Mouse (Mus musculus) hindbrain, postnatal 0 days (tissue): ENCODE measurements around the gene Vip. TPM values are rescaled to one million over a fixed set of nuclear protein-coding genes. Genes with fewer than 3 reads are reported as not detected.
A peak's percentile ranks its signal among the peaks of the same experiment; 100 is the strongest.

ENCODE experiments used
- ATAC-seq: fragments of 200-750 bp; cut with Nextera tagmentation; 2 replicates; pipeline ENCODE4 v1.8.0; 2017; ENCODE audit warnings: mild to moderate bottlenecking, moderate TSS enrichment, moderate library complexity
- DNase-seq: peaks from one replicate; pipeline ENCODE4 v3.0.0-alpha.2; 2015; ENCODE audit warnings: low spot score
- H3K27ac ChIP-seq: fragments of 300-500 bp; sonication (generic); 2 replicates; pipeline ENCODE4 v1.5.1; 2014; ENCODE audit warnings: mild to moderate bottlenecking
- H3K27me3 ChIP-seq: fragments of 300-500 bp; sonication (generic); 2 replicates; pipeline ENCODE4 v1.6.1; 2014; ENCODE audit warnings: low read length, mixed read lengths; ENCODE audit not compliant: insufficient read depth
- H3K36me3 ChIP-seq: fragments of 300-500 bp; sonication (generic); 2 replicates; pipeline ENCODE4 v1.6.1; 2014; ENCODE audit warnings: low read length, mixed read lengths; ENCODE audit not compliant: insufficient read depth
- H3K4me1 ChIP-seq: fragments of 300-500 bp; sonication (generic); 2 replicates; pipeline ENCODE4 v1.6.1; 2014; ENCODE audit warnings: antibody characterized with exemption, low read length, mixed read lengths; ENCODE audit not compliant: insufficient read depth
- H3K4me2 ChIP-seq: fragments of 300-500 bp; sonication (generic); 2 replicates; pipeline ENCODE4 v1.6.1; 2014; ENCODE audit warnings: low read depth, mild to moderate bottlenecking, low read length, moderate library complexity, mixed read lengths
- H3K4me3 ChIP-seq: fragments of 300-500 bp; sonication (generic); 2 replicates; pipeline ENCODE4 v1.5.1; 2014; ENCODE audit warnings: low read length
- H3K9ac ChIP-seq: fragments of 300-500 bp; sonication (generic); replicated peaks from 2 replicates; pipeline ENCODE4 v1.6.1; 2014; ENCODE audit warnings: mild to moderate bottlenecking, low read length, moderate library complexity, mixed read lengths
- H3K9me3 ChIP-seq: fragments of 300-500 bp; sonication (generic); 2 replicates; pipeline ENCODE4 v1.6.1; 2016; ENCODE audit warnings: low read length, mixed read lengths
- CTCF ChIP-seq: IDR thresholded peaks from 2 replicates; pipeline ENCODE4 v1.5.1; 2016; ENCODE audit warnings: antibody characterized with exemption, control low read depth, low read depth
- WGBS: fragments of 180-500 bp; shearing (Covaris S2); extraction: QIAGEN DNeasy Blood & Tissue Kit; methylation state at CpG from one replicate; pipeline ENCODE4 v1.1.7; 2014; 5-methylcytosine and 5-hydroxymethylcytosine counted together
- polyA plus RNA-seq: library from polyadenylated mRNA; unstranded; fragments of >200 nt; fragmentation: Nextera tagmentation; extraction: Ambion mirVana; gene quantifications from 2 replicates; pipeline ENCODE4 v1.2.1, GENCODE M21; 2015
- total RNA-seq: library from RNA; depleted of rRNA; stranded (reverse); fragments of >200 nt; gene quantifications from 2 replicates; pipeline ENCODE4 v1.2.3, GENCODE M21; 2014; rRNA removed

The Vip gene
- total and polyA plus RNA-seq, 2 experiments from 2014 or later = 1.4 to 2.4 TPM

- ATAC-seq (no peak), DNase-seq (peak; percentile 33)
These were observed 1.7 kb upstream of the Vip start for GRCm38 (mm10) chr10:5637322-5637721.

GRCm38 (mm10) chr10:5681275-5681674 is 42.3 kb downstream of the Vip start:
- DNase-seq = no peak
- no peak overlapping the region for H3K27ac ChIP-seq
- H3K27me3 ChIP-seq = no peaks in the 10 kb centered on the region
- no peaks in the 10 kb centered on the region for H3K36me3 ChIP-seq
- H3K4me1 ChIP-seq = no peaks in the 10 kb centered on the region
- H3K9me3 ChIP-seq = no peaks in the 10 kb centered on the region
- H3K4me3 ChIP-seq = no peak overlapping the region
- no peak overlapping the region for H3K9ac ChIP-seq
- H3K4me2 ChIP-seq = no peak overlapping the region
- WGBS = 75% methylated on average over 2 of the region's 2 CpGs
- no peak for ATAC-seq
- no peak for TF ChIP-seq CTCF

More at GRCm38 (mm10) chr10:5637322-5637721, 1.7 kb upstream of the Vip start:
- H3K4me1 ChIP-seq = no peaks in the 10 kb centered on the region
- WGBS = 72% methylated on average over 4 of the region's 4 CpGs
- no peak overlapping the region for H3K27ac ChIP-seq
- no peak; the same call in 1 of the 2 replicates for TF ChIP-seq CTCF
- no peaks in the 10 kb centered on the region for H3K9me3 ChIP-seq
- H3K27me3 ChIP-seq = no peaks in the 10 kb centered on the region
- H3K4me3 ChIP-seq = no peak overlapping the region
- H3K36me3 ChIP-seq = no peaks in the 10 kb centered on the region
- H3K4me2 ChIP-seq = no peak overlapping the region
- no peak overlapping the region for H3K9ac ChIP-seq

GRCm38 (mm10) chr10:5685608-5686007 is 46.6 kb downstream of the Vip start:
- no peaks in the 10 kb centered on the region for H3K27me3 ChIP-seq
- no peaks in the 10 kb centered on the region for H3K4me1 ChIP-seq
- no peaks in the 10 kb centered on the region for H3K9me3 ChIP-seq
- DNase-seq (no peak), ATAC-seq (no peak)
- no peak for TF ChIP-seq CTCF
- H3K9ac ChIP-seq = no peak overlapping the region
- H3K36me3 ChIP-seq = no peaks in the 10 kb centered on the region
- WGBS = 71% methylated on average over 6 of the region's 6 CpGs
- no peak overlapping the region for H3K27ac ChIP-seq
- H3K4me2 ChIP-seq = no peak overlapping the region
- no peak overlapping the region for H3K4me3 ChIP-seq

- Histone ChIP-seq H3K36me3 (no peaks in the 10 kb centered on the region), H3K4me1 (no peaks in the 10 kb centered on the region), H3K27ac (no peak overlapping the region), H3K27me3 (no peaks in the 10 kb centered on the region), H3K4me2 (no peak overlapping the region), H3K4me3 (no peak overlapping the region), H3K9me3 (no peaks in the 10 kb centered on the region), H3K9ac (no peak overlapping the region)
- DNase-seq = no peak
- ATAC-seq = no peak
- WGBS = 71% methylated on average over 1 of the region's 1 CpGs
- no peak for TF ChIP-seq CTCF
These were observed 55.3 kb downstream of the Vip start for GRCm38 (mm10) chr10:5694351-5694750.

Other genes with a start within 250 kb of the Vip start
- gene Syne1, start 87.7 kb upstream of the Vip start, total RNA-seq = 84.4 and 93.3 TPM in 2 replicates
- 18.3 and 18.7 TPM in 2 replicates for gene Syne1, start 87.7 kb upstream of the Vip start, polyA plus RNA-seq
- gene Myct1, start 45.4 kb upstream of the Vip start, total RNA-seq = 0.43 and 0.89 TPM in 2 replicates
- gene Myct1, start 45.4 kb upstream of the Vip start, polyA plus RNA-seq = 0.91 and 1.0 TPM in 2 replicates
- gene Fbxo5, start 166.4 kb downstream of the Vip start, total RNA-seq = 5.3 and 8.0 TPM in 2 replicates
- 10.0 and 12.0 TPM in 2 replicates for gene Fbxo5, start 166.4 kb downstream of the Vip start, polyA plus RNA-seq
- gene Mtrf1l, start 184.7 kb downstream of the Vip start, total RNA-seq = 7.3 and 12.2 TPM in 2 replicates
- gene Mtrf1l, start 184.7 kb downstream of the Vip start, polyA plus RNA-seq = 8.2 and 8.3 TPM in 2 replicates